Mouse (Mus musculus) stomach, embryonic 14.5 days (tissue): ENCODE results near the gene Ccdc158. TPM values are rescaled to one million over a fixed set of nuclear protein-coding genes. Genes with fewer than 3 reads are reported as not detected.
A peak's percentile ranks its signal among the peaks of the same experiment; 100 is the strongest.

Experiments
- ATAC-seq: fragments of 200-750 bp; cut with Nextera tagmentation; 2 replicates; pipeline ENCODE4 v1.8.0; 2017; ENCODE audit warnings: low read depth, moderate TSS enrichment; ENCODE audit not compliant: insufficient number of reproducible peaks, insufficient read depth, low FRiP score
- H3K27ac ChIP-seq: fragments of 300-500 bp; sonication (generic); 2 replicates; pipeline ENCODE4 v1.5.1; 2014; ENCODE audit warnings: mild to moderate bottlenecking, low read length, moderate library complexity, mixed read lengths
- H3K27me3 ChIP-seq: fragments of 300-500 bp; sonication (generic); 2 replicates; pipeline ENCODE4 v1.6.1; 2014; ENCODE audit warnings: low read length, control low read depth, mixed read lengths; ENCODE audit not compliant: control insufficient read depth, insufficient read depth
- H3K36me3 ChIP-seq: fragments of 300-500 bp; sonication (generic); 2 replicates; pipeline ENCODE4 v1.6.1; 2014; ENCODE audit warnings: mild to moderate bottlenecking, control low read depth, low read length, moderate library complexity, mixed read lengths; ENCODE audit not compliant: control insufficient read depth, insufficient read depth
- H3K4me1 ChIP-seq: fragments of 300-500 bp; sonication (generic); 2 replicates; pipeline ENCODE4 v1.6.1; 2014; ENCODE audit warnings: low read length, control low read depth, mixed read lengths; ENCODE audit not compliant: control insufficient read depth, insufficient read depth
- H3K4me2 ChIP-seq: fragments of 300-500 bp; sonication (generic); replicated peaks from 2 replicates; pipeline ENCODE4 v1.6.1; 2014; ENCODE audit warnings: low read depth, low read length, control low read depth
- H3K4me3 ChIP-seq: fragments of 300-500 bp; sonication (generic); 2 replicates; pipeline ENCODE4 v1.5.1; 2014; ENCODE audit warnings: low read depth, low read length, control low read depth
- H3K9ac ChIP-seq: fragments of 300-500 bp; sonication (generic); replicated peaks from 2 replicates; pipeline ENCODE4 v1.6.1; 2014; ENCODE audit warnings: low read depth, mild to moderate bottlenecking, control low read depth, low read length, moderate library complexity, mixed read lengths
- H3K9me3 ChIP-seq: fragments of 300-500 bp; sonication (generic); 2 replicates; pipeline ENCODE4 v1.6.1; 2016; ENCODE audit warnings: low read depth, low read length, control low read depth; ENCODE audit not compliant: control insufficient read depth
- WGBS: fragments of 180-500 bp; shearing (Covaris S2); extraction: QIAGEN DNeasy Blood & Tissue Kit; methylation state at CpG from one replicate; pipeline ENCODE4 v1.1.7; 2014; 5-methylcytosine and 5-hydroxymethylcytosine counted together
- polyA plus RNA-seq: library from polyadenylated mRNA; unstranded; fragments of >200 nt; fragmentation: Nextera tagmentation; extraction: Ambion mirVana; gene quantifications from 2 replicates; pipeline ENCODE4 v1.2.1, GENCODE M21; 2014

The Ccdc158 gene
- polyA plus RNA-seq, 1 experiment from 2014 or later: 1.1 TPM

GRCm38 (mm10) chr5:92711666-92712290 lies 36.7 kb upstream of the Ccdc158 start:
- no peaks in the 10 kb centered on the region for H3K27me3 ChIP-seq
- no peaks in the 10 kb centered on the region for H3K36me3 ChIP-seq
- no peak overlapping the region for H3K4me2 ChIP-seq
- WGBS: 66% methylated on average over 5 of the region's 5 CpGs
- no peaks in the 10 kb centered on the region for H3K4me1 ChIP-seq
- no peak overlapping the region for H3K4me3 ChIP-seq
- H3K9me3 ChIP-seq: no peaks in the 10 kb centered on the region
- no peak for ATAC-seq
- H3K9ac ChIP-seq: no peak overlapping the region
- H3K27ac ChIP-seq: no peak overlapping the region

GRCm38 (mm10) chr5:92710779-92711178 lies 35.7 kb upstream of the Ccdc158 start:
- WGBS: 64% methylated on average over 8 of the region's 8 CpGs
- Histone ChIP-seq H3K9ac (no peak overlapping the region), H3K4me2 (no peak overlapping the region), H3K4me3 (no peak overlapping the region), H3K27me3 (no peaks in the 10 kb centered on the region), H3K36me3 (no peaks in the 10 kb centered on the region), H3K27ac (no peak overlapping the region), H3K4me1 (no peaks in the 10 kb centered on the region), H3K9me3 (no peaks in the 10 kb centered on the region)
- no peak for ATAC-seq

DNA sequence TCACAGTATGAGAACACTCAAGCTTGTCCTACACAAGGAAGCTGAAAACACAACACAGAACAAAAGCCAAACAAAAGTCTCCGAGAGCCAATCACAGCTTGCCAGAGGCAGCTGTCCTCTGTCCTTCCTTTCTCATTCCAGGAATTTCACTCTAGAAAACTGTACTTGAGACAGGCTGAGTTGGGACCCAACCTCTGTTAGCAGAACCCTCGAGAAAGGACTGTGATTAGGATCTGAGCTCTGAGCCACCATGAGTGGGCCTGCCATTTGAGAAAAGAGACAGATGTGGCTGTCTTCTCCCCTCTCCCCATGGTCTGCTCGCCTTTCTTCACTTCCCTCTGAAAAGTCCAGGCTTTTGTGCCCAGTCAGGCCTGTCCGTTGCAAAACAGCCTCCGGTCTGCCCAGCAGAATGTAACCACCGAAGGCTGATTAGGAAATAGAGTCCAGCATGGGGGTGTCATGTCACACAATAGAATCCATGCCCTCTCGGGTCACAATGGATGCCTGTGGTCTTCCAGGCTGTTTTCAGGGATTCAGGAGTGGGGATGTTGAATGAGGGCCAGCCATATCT lies 32.9 kb upstream of the Ccdc158 start:
- H3K9ac ChIP-seq: no peak overlapping the region
- H3K9me3 ChIP-seq: no peaks in the 10 kb centered on the region
- H3K4me2 ChIP-seq: no peak overlapping the region
- no peak for ATAC-seq
- no peaks in the 10 kb centered on the region for H3K27me3 ChIP-seq
- WGBS: 64% methylated on average over 7 of the region's 7 CpGs
- H3K4me1 ChIP-seq: no peaks in the 10 kb centered on the region
- H3K4me3 ChIP-seq: no peak overlapping the region
- H3K27ac ChIP-seq: no peak overlapping the region
- no peaks in the 10 kb centered on the region for H3K36me3 ChIP-seq

GRCm38 (mm10) chr5:92703671-92704070 lies 28.6 kb upstream of the Ccdc158 start:
- no peaks in the 10 kb centered on the region for H3K9me3 ChIP-seq
- no peak overlapping the region for H3K4me2 ChIP-seq
- no peaks in the 10 kb centered on the region for H3K27me3 ChIP-seq
- H3K4me1 ChIP-seq: 0 out of 2 replicates have a peak, but pooled peaks cover 5% of the 10 kb centered on the region
- 87% methylated on average over 8 of the region's 8 CpGs for WGBS
- ATAC-seq: no peak
- no peaks in the 10 kb centered on the region for H3K36me3 ChIP-seq
- H3K27ac ChIP-seq: no peak overlapping the region
- no peak overlapping the region for H3K4me3 ChIP-seq
- no peak overlapping the region for H3K9ac ChIP-seq

GRCm38 (mm10) chr5:92701750-92702149 lies 26.7 kb upstream of the Ccdc158 start:
- Histone ChIP-seq H3K27ac (no peak overlapping the region), H3K36me3 (no peaks in the 10 kb centered on the region), H3K9me3 (no peaks in the 10 kb centered on the region), H3K27me3 (no peaks in the 10 kb centered on the region), H3K4me1 (0 out of 2 replicates have a peak, but pooled peaks cover 10% of the 10 kb centered on the region), H3K4me2 (no peak overlapping the region), H3K4me3 (no peak overlapping the region), H3K9ac (no peak overlapping the region)
- 44% methylated on average over 11 of the region's 11 CpGs for WGBS
- ATAC-seq: no peak

GRCm38 (mm10) chr5:92698837-92699529 lies 23.9 kb upstream of the Ccdc158 start:
- peak overlapping the region; percentile 37 for H3K4me2 ChIP-seq
- H3K4me1 ChIP-seq: 0 out of 2 replicates have a peak, but pooled peaks cover 10% of the 10 kb centered on the region
- H3K27ac ChIP-seq: no peak overlapping the region
- no peaks in the 10 kb centered on the region for H3K27me3 ChIP-seq
- no peak for ATAC-seq
- H3K9me3 ChIP-seq: no peaks in the 10 kb centered on the region
- peak overlapping the region; percentile 7; the same call in 1 of the 2 replicates for H3K4me3 ChIP-seq
- no peak overlapping the region for H3K9ac ChIP-seq
- WGBS: 20% methylated on average over 17 of the region's 17 CpGs
- no peaks in the 10 kb centered on the region for H3K36me3 ChIP-seq

DNA sequence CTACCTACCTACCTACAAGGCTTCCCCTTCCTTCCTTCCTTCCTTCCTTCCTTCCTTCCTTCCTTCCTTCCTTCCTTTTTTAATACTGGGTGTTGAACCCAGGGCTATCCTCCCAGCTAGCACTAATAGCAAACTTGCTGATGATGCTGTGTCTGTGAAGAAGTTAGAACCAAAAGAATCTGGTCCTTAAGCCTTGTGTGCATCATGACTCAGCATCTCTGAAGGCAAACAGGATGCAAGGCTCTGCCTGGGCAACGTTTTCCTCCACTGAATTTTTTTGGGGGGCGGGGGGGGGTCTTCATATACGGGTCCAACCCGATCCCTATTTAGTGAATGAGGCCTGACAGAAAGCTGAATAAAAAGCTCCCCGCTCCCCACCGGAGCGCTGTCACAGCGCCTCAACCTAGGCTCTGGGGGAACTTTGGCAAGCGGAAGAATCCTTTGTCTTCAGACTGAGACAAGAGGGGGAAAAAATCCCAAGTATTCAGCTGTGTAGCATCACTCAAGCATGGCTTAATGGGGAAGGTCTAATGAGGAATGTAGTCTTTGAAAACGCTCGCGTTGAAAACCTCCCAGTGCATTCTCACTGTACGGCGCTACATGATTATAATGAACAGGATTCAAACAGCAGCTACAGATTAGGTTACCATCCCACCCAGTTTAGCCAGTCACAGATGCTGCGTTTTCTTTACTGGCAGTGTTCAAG lies 23.2 kb upstream of the Ccdc158 start:
- H3K27ac ChIP-seq: no peak overlapping the region
- H3K4me1 ChIP-seq: 0 out of 2 replicates have a peak, but pooled peaks cover 10% of the 10 kb centered on the region
- 2% methylated on average over 15 of the region's 15 CpGs for WGBS
- H3K27me3 ChIP-seq: no peaks in the 10 kb centered on the region
- peak overlapping the region; percentile 37 for H3K4me2 ChIP-seq
- no peaks in the 10 kb centered on the region for H3K36me3 ChIP-seq
- H3K9me3 ChIP-seq: no peaks in the 10 kb centered on the region
- ATAC-seq: no peak
- H3K4me3 ChIP-seq: peak overlapping the region; percentile 7
- no peak overlapping the region for H3K9ac ChIP-seq

- Histone ChIP-seq H3K9me3 (no peaks in the 10 kb centered on the region), H3K4me1 (0 out of 2 replicates have a peak, but pooled peaks cover 15% of the 10 kb centered on the region), H3K27ac (no peak overlapping the region), H3K4me3 (no peak overlapping the region), H3K9ac (no peak overlapping the region), H3K4me2 (no peak overlapping the region), H3K36me3 (no peaks in the 10 kb centered on the region), H3K27me3 (no peaks in the 10 kb centered on the region)
- WGBS: 71% methylated on average over 10 of the region's 10 CpGs
- no peak for ATAC-seq
Observed at GRCm38 (mm10) chr5:92694316-92694995, 19.4 kb upstream of the Ccdc158 start.
